Mouse (Mus musculus) limb, embryonic 14.5 days (tissue): ENCODE results near the gene Nectin3. TPM values are rescaled to one million over a fixed set of nuclear protein-coding genes. Genes with fewer than 3 reads are reported as not detected.

ENCODE experiments used
- ATAC-seq: fragments of 200-750 bp; cut with Nextera tagmentation; 2 replicates; pipeline ENCODE4 v1.8.0; 2017; ENCODE audit warnings: low read depth, moderate number of reproducible peaks, moderate TSS enrichment; ENCODE audit not compliant: low FRiP score
- DNase-seq: peaks from one replicate; pipeline ENCODE4 v3.0.0-alpha.2; 2015; ENCODE audit warnings: low spot score
- H3K27ac ChIP-seq: fragments of 300-500 bp; sonication (generic); replicated peaks from 2 replicates; pipeline ENCODE4 v1.5.1; 2014; ENCODE audit warnings: low read depth, mild to moderate bottlenecking, low read length, moderate library complexity, mixed read lengths
- H3K27me3 ChIP-seq: fragments of 300-500 bp; sonication (generic); 2 replicates; pipeline ENCODE4 v1.6.1; 2014; ENCODE audit warnings: low read length, mixed read lengths; ENCODE audit not compliant: control insufficient read depth, insufficient read depth
- H3K36me3 ChIP-seq: fragments of 300-500 bp; sonication (generic); 2 replicates; pipeline ENCODE4 v1.6.1; 2014; ENCODE audit warnings: mild to moderate bottlenecking, low read length, moderate library complexity, mixed read lengths; ENCODE audit not compliant: control insufficient read depth, insufficient read depth
- H3K4me1 ChIP-seq: fragments of 300-500 bp; sonication (generic); 2 replicates; pipeline ENCODE4 v1.6.1; 2014; ENCODE audit warnings: antibody characterized with exemption, low read length, mixed read lengths; ENCODE audit not compliant: control insufficient read depth, insufficient read depth
- H3K4me2 ChIP-seq: fragments of 300-500 bp; sonication (generic); replicated peaks from 2 replicates; pipeline ENCODE4 v1.6.1; 2014; ENCODE audit warnings: low read depth, mild to moderate bottlenecking, low read length, moderate library complexity; ENCODE audit not compliant: severe bottlenecking
- H3K4me3 ChIP-seq: fragments of 300-500 bp; sonication (generic); replicated peaks from 2 replicates; pipeline ENCODE4 v1.5.1; 2014; ENCODE audit warnings: low read length
- H3K9ac ChIP-seq: fragments of 300-500 bp; sonication (generic); 2 replicates; pipeline ENCODE4 v1.6.1; 2014; ENCODE audit warnings: mild to moderate bottlenecking, low read depth, low read length, moderate library complexity; ENCODE audit not compliant: severe bottlenecking
- H3K9me3 ChIP-seq: fragments of 300-500 bp; sonication (generic); 2 replicates; pipeline ENCODE4 v1.6.1; 2016; ENCODE audit warnings: low read length; ENCODE audit not compliant: control insufficient read depth
- POLR2A ChIP-seq: fragments of 200-500 bp; IDR thresholded peaks from 2 replicates; pipeline ENCODE4 v1.8.0; 2012; ENCODE audit warnings: inconsistent platforms, mild to moderate bottlenecking, moderate library complexity, borderline replicate concordance; ENCODE audit not compliant: insufficient read depth, insufficient read length; ENCODE audit errors: extremely low read depth
- WGBS: fragments of 180-500 bp; shearing (Covaris S2); extraction: QIAGEN DNeasy Blood & Tissue Kit; methylation state at CpG from one replicate; pipeline ENCODE4 v1.1.7; 2014; 5-methylcytosine and 5-hydroxymethylcytosine counted together
- polyA plus RNA-seq, 2 experiments: library from polyadenylated mRNA; depleted of rRNA in 1 of 2; stranded (reverse) in 1 of 2; unstranded in 1 of 2; fragments of >200 nt; fragmentation: Nextera tagmentation in 1 of 2; extraction: Ambion mirVana in 1 of 2; gene quantifications; 2 replicates each; pipeline versions ENCODE4 v1.2.1 to v1.2.3; 2012 to 2014

Gene Nectin3
- polyA plus RNA-seq, 2 experiments: 24.6 to 38.6 TPM

DNA sequence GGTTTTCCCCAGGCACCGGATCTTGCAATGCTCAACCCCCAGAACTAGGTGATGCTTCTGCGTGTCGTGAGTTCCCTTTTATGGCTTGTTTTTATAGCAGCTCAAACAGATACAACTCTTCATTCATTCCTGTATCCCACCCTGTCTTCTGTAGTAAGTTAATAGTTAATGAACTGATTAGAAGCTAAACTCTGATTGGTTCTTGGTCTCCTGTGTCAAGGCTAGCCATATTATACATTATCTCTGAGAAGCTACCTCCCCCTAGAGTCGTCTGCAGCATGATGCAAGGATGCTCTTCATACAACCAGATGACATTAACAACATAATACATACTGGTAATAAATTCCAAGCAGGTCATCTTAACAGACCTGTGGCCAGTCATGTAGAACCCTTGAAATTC is 100.4 kb downstream of the Nectin3 start:
- Histone ChIP-seq H3K27ac (no peak overlapping the region), H3K27me3 (no peaks in the 10 kb centered on the region), H3K4me2 (no peak overlapping the region), H3K36me3 (no peaks in the 10 kb centered on the region), H3K9ac (no peak overlapping the region), H3K9me3 (no peaks in the 10 kb centered on the region), H3K4me3 (no peak overlapping the region), H3K4me1 (no peaks in the 10 kb centered on the region)
- no peak for TF ChIP-seq POLR2A
- no peak for ATAC-seq
- DNase-seq: no peak
- WGBS: 93% methylated on average over 4 of the region's 4 CpGs

GRCm38 (mm10) chr16:46389415-46390033 is 108.8 kb downstream of the Nectin3 start:
- Histone ChIP-seq H3K4me3 (no peak overlapping the region), H3K27me3 (no peaks in the 10 kb centered on the region), H3K27ac (no peak overlapping the region), H3K4me1 (peaks cover 5% of the 10 kb centered on the region; the same call in 1 of the 2 replicates), H3K9me3 (no peaks in the 10 kb centered on the region), H3K9ac (no peak overlapping the region), H3K4me2 (no peak overlapping the region), H3K36me3 (no peaks in the 10 kb centered on the region)
- no peak for TF ChIP-seq POLR2A
- no peak for DNase-seq
- ATAC-seq: no peak
- 81% methylated on average over 6 of the region's 6 CpGs for whole genome bisulfite sequencing

DNA sequence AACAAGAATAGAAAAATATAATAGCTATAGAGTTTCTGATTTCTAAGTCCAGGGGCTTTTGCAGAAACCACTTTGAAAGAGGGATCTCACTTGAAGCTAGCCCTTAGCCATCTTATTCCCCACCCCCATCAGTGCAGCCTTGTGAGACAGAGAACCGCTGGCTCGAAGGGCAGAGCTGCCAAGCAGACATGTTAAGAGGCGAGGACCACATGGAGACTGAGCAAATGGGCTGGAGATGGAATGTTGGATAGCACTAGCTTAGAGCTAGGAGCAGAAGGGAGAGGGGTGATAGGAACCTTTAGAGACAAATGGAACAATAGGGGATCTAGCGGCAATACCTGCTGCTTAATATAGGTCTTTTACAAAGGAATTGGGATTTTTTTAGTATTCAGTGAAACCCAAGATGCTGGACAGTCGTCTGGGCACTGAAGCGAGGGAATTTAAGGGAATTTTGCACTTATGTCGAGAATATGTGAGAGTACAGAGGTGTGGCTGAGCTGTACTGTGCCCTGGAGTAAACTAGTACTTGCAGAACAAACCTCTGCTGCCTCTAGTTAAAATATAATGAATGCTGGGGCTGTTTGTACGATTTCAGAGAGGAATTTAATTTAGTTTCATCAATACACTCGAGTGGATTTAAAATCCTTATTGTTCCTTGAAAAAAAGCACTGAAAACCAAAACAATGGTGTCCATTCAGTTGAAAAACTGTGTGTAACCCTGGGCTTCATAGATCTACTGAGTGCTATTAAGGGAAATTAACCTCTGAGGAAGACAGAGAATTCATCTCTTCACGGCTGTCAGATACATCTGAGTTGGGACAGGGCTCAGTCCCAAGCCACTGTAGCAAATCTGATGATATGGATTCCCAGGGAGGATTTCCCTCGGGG is 109.6 kb downstream of the Nectin3 start:
- H3K9ac ChIP-seq: no peak overlapping the region
- H3K9me3 ChIP-seq: no peaks in the 10 kb centered on the region
- no peak for ATAC-seq
- no peak overlapping the region for H3K4me2 ChIP-seq
- H3K36me3 ChIP-seq: no peaks in the 10 kb centered on the region
- TF ChIP-seq POLR2A: no peak
- H3K4me3 ChIP-seq: no peak overlapping the region
- H3K27me3 ChIP-seq: no peaks in the 10 kb centered on the region
- WGBS: 61% methylated on average over 11 of the region's 11 CpGs
- no peak overlapping the region for H3K27ac ChIP-seq
- H3K4me1 ChIP-seq: peaks cover 5% of the 10 kb centered on the region; the same call in 1 of the 2 replicates
- DNase-seq: no peak

GRCm38 (mm10) chr16:46384279-46384678 is 114.0 kb downstream of the Nectin3 start:
- ATAC-seq (no peak), DNase-seq (no peak)
- WGBS: 82% methylated on average over 5 of the region's 5 CpGs
- Histone ChIP-seq H3K4me3 (no peak overlapping the region), H3K4me1 (peaks cover 5% of the 10 kb centered on the region; the same call in 1 of the 2 replicates), H3K27ac (no peak overlapping the region), H3K9ac (no peak overlapping the region), H3K36me3 (no peaks in the 10 kb centered on the region), H3K27me3 (no peaks in the 10 kb centered on the region), H3K4me2 (no peak overlapping the region), H3K9me3 (no peaks in the 10 kb centered on the region)
- TF ChIP-seq POLR2A: no peak

DNA sequence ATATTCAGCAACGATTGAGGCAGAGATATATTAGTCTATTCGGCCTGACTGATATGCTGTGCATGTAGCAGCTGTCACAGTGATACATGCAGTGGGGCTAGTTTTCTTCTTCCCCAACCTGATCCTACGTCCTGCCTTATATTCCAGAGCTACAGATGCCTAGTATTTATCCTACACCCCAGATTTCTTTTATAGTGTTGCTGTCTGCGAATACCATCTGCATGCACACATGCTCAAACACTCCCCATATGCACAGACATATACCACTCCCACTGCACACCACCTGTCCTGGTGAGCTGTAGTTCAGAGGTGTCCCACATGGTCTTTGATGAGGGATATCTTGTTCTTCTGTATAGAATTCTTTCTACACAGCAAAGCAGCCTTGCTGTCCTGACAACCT is 115.0 kb downstream of the Nectin3 start:
- H3K9me3 ChIP-seq: no peaks in the 10 kb centered on the region
- no peaks in the 10 kb centered on the region for H3K27me3 ChIP-seq
- no peak overlapping the region for H3K4me2 ChIP-seq
- no peak for TF ChIP-seq POLR2A
- ATAC-seq: peak; percentile 37; the same call in 1 of the 2 replicates
- H3K36me3 ChIP-seq: no peaks in the 10 kb centered on the region
- H3K27ac ChIP-seq: no peak overlapping the region
- peaks cover 2% of the 10 kb centered on the region; the same call in 1 of the 2 replicates for H3K4me1 ChIP-seq
- WGBS: 84% methylated on average over 4 of the region's 4 CpGs
- no peak for DNase-seq
- H3K4me3 ChIP-seq: no peak overlapping the region
- no peak overlapping the region for H3K9ac ChIP-seq
